Mouse (Mus musculus) ES-E14 (cell line): ENCODE results near the gene Mphosph9. TPM values are rescaled to one million over a fixed set of nuclear protein-coding genes. Genes with fewer than 3 reads are reported as not detected.

Experiments
- DNase-seq: peaks from one replicate; pipeline ENCODE4 v3.0.0-alpha.2; 2013; ENCODE audit warnings: low read depth, low spot score
- H3K27ac ChIP-seq: 2 replicates; pipeline ENCODE4 v1.5.1; 2012; ENCODE audit warnings: low read depth, mild to moderate bottlenecking, low read length, moderate library complexity, mixed read lengths; ENCODE audit not compliant: poor library complexity, insufficient read depth, severe bottlenecking
- H3K36me3 ChIP-seq: 2 replicates; pipeline ENCODE4 v1.6.1; 2012; ENCODE audit warnings: mild to moderate bottlenecking, low read length, moderate library complexity, mixed read lengths; ENCODE audit not compliant: control insufficient read depth, poor library complexity, insufficient read depth, severe bottlenecking
- H3K4me1 ChIP-seq, 2 experiments: fragments of 150-350 bp in 1 of 2; sonication (generic) in 1 of 2; 2 replicates each; pipeline ENCODE4 v1.6.1; 2012; ENCODE audit warnings: low read length in 2 of 2, mild to moderate bottlenecking in 1 of 2, mixed read lengths in 1 of 2; ENCODE audit not compliant: control insufficient read depth in 2 of 2, insufficient read depth in 2 of 2, poor library complexity in 1 of 2
- H3K4me3 ChIP-seq, 2 experiments: fragments of 150-350 bp in 1 of 2; sonication (generic) in 1 of 2; 2 replicates each; pipeline ENCODE4 v1.5.1; 2012; ENCODE audit warnings: low read length in 2 of 2, low read depth in 1 of 2, mild to moderate bottlenecking in 1 of 2, mixed read lengths in 1 of 2; ENCODE audit not compliant: insufficient read depth in 1 of 2, poor library complexity in 1 of 2, severe bottlenecking in 1 of 2
- H3K9ac ChIP-seq: 2 replicates; pipeline ENCODE4 v1.6.1; 2012; ENCODE audit warnings: low read depth, mild to moderate bottlenecking, low read length, mixed read lengths; ENCODE audit not compliant: poor library complexity, insufficient read depth, severe bottlenecking
- H3K9me3 ChIP-seq: fragments of 150-350 bp; sonication (generic); 2 replicates; pipeline ENCODE4 v1.6.1; 2012; ENCODE audit warnings: low read depth, mild to moderate bottlenecking, low read length; ENCODE audit not compliant: control insufficient read depth, insufficient read depth
- CHD2 ChIP-seq: IDR thresholded peaks from 2 replicates; pipeline ENCODE4 v1.6.1; 2014; ENCODE audit warnings: mild to moderate bottlenecking, low read depth, low read length, inconsistent platforms
- HCFC1 ChIP-seq: IDR thresholded peaks from 2 replicates; pipeline ENCODE4 v1.6.1; 2012; ENCODE audit warnings: low read length, inconsistent platforms, borderline replicate concordance; ENCODE audit not compliant: insufficient read depth
- MAFK ChIP-seq: IDR thresholded peaks from 2 replicates; pipeline ENCODE4 v1.6.1; 2014; ENCODE audit warnings: mild to moderate bottlenecking, low read depth, low read length, inconsistent platforms; ENCODE audit not compliant: insufficient read depth
- ZC3H11A ChIP-seq: IDR thresholded peaks from 2 replicates; pipeline ENCODE4 v1.6.1; 2012; ENCODE audit warnings: low read depth, mild to moderate bottlenecking, inconsistent platforms, low read length, borderline replicate concordance
- ZNF384 ChIP-seq: IDR thresholded peaks from 2 replicates; pipeline ENCODE4 v1.6.1; 2012; ENCODE audit warnings: low read depth, low read length, inconsistent platforms
- in situ Hi-C, 2 experiments: fragments of 600-800 bp; cut with MboI; formaldehyde crosslinking; loops; one replicate each; pipeline ENCODE4 v1.15.1; 2025; ENCODE audit warnings: low sequenced_read_pairs in 2 of 2, inconsistent platforms in 1 of 2; ENCODE audit not compliant: unreplicated experiment in 2 of 2
- total RNA-seq: library from RNA; depleted of rRNA; stranded (reverse); fragments of 300-350 nt; gene quantifications from 2 replicates; pipeline ENCODE4 v1.2.3, GENCODE M21; 2012; rRNA removed

Gene Mphosph9
- total RNA-seq = 15.8 and 18.0 TPM in 2 replicates

DNA sequence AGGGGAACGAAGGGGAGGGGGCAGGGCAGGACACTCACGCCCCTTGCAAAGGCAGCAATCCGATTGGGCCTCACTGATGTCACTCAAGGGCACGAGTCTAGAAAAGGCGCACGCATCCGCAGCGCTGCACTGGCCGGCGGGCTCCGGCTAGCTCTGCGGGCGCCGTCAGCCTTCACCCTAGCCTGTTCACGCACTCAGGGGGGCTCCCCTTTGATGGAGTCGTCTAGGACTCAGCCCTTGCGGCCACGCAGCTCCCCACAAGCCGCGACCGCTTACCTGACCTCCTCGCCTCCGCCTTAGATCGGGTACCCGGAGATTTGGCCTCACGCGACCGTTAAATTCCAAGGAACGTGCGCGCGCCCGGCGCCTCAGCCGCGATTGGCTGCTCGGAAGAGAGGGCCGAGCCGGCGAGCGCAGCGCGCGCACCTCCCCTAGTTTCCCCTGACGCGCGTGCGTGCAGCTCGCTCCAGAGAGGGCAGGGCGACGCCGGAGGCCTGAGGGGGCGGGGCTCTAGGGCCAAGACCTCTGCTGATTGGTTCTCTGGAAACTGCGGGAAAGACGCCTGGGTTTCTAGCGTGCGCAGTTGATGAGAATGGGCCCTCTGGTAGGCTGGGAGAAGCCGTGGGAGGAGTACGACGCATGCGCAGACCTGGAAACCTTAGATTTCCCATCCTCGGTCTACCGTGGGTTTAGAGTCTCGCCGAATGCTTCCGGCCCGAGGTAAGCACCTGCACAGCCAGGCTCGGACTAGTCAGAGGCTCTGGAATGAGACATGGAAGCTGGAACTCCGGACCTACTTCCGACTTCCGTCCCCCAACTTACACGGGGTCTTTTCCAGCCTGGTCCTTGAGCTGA, at the start of gene Mphosph9, which contains the start of gene 2810006K23Rik:
Mphosph9 (minus strand) TSS at position 463 of the 855 bp plus-strand sequence.
2810006K23Rik (plus strand) TSS at position 580 of the 855 bp plus-strand sequence.
- Histone ChIP-seq H3K4me1 (peaks cover 0 to 2% of the 10 kb centered on the region in 2 experiments; a peak in 2 of 4 replicates), H3K9ac (peak within 1 kb of the TSS; percentile 97), H3K9me3 (no peaks in the 10 kb centered on the region), H3K36me3 (no peaks in the 10 kb centered on the region), H3K4me3 (peak within 1 kb of the TSS; percentile 84 to 96), H3K27ac (peak within 1 kb of the TSS; percentile 94)
- no peak for TF ChIP-seq ZNF384
- no peak for TF ChIP-seq ZC3H11A
- TF ChIP-seq MAFK = 0 out of 2 replicates have a peak, but pooled peaks have one; percentile 12
- peak; percentile 88 for TF ChIP-seq CHD2
- peak; percentile 75; the same call in 1 of the 2 replicates for TF ChIP-seq HCFC1
- DNase-seq = peak; percentile 99
- in situ Hi-C loops = no loop called here

- no peak for TF ChIP-seq CHD2
- TF ChIP-seq HCFC1 = no peak
- TF ChIP-seq ZC3H11A = no peak
- TF ChIP-seq MAFK = no peak
- TF ChIP-seq ZNF384 = no peak
- Histone ChIP-seq H3K4me1 (no peaks in the 10 kb centered on the region), H3K27ac (no peak overlapping the region), H3K9ac (no peak overlapping the region), H3K4me3 (no peak overlapping the region), H3K36me3 (peaks cover 55% of the 10 kb centered on the region), H3K9me3 (no peaks in the 10 kb centered on the region)
- in situ Hi-C loops = loop anchor here (5.0 to 25.0 kb wide), 3 partner anchors 35 to 615 kb away; no protein-coding TSS in a partner anchor
- DNase-seq = no peak
Observed at GRCm38 (mm10) chr5:124377149-124377548, 49.4 kb upstream of the Mphosph9 start.

GRCm38 (mm10) chr5:124376401-124376800, 48.6 kb upstream of the Mphosph9 start:
- H3K36me3 ChIP-seq = peaks cover 55% of the 10 kb centered on the region
- no peak overlapping the region for H3K4me3 ChIP-seq
- H3K27ac ChIP-seq = no peak overlapping the region
- no peaks in the 10 kb centered on the region for H3K9me3 ChIP-seq
- TF ChIP-seq HCFC1 = no peak
- no peak for TF ChIP-seq CHD2
- TF ChIP-seq ZNF384 = no peak
- TF ChIP-seq MAFK = no peak
- in situ Hi-C loops = loop anchor here (5.0 to 25.0 kb wide), 3 partner anchors 36 to 614 kb away; no protein-coding TSS in a partner anchor
- no peaks in the 10 kb centered on the region for H3K4me1 ChIP-seq
- DNase-seq = no peak
- no peak overlapping the region for H3K9ac ChIP-seq

GRCm38 (mm10) chr5:124374298-124374697, 46.5 kb upstream of the Mphosph9 start:
- TF ChIP-seq MAFK = no peak
- TF ChIP-seq HCFC1 = no peak
- TF ChIP-seq CHD2 = no peak
- no peak for TF ChIP-seq ZNF384
- Histone ChIP-seq H3K9me3 (no peaks in the 10 kb centered on the region), H3K9ac (no peak overlapping the region), H3K36me3 (peaks cover 57% of the 10 kb centered on the region), H3K27ac (no peak overlapping the region), H3K4me3 (no peak overlapping the region), H3K4me1 (no peaks in the 10 kb centered on the region)
- no peak for DNase-seq
- in situ Hi-C loops = no loop called here
